Mouse (Mus musculus) right cerebral cortex, adult 18-20 months (tissue): ENCODE data around the gene P2rx7.

Source experiments
- DNase-seq: peaks from one replicate; pipeline ENCODE4 v3.0.0; 2022; ENCODE audit warnings: mixed read lengths

The P2rx7 gene

DNA sequence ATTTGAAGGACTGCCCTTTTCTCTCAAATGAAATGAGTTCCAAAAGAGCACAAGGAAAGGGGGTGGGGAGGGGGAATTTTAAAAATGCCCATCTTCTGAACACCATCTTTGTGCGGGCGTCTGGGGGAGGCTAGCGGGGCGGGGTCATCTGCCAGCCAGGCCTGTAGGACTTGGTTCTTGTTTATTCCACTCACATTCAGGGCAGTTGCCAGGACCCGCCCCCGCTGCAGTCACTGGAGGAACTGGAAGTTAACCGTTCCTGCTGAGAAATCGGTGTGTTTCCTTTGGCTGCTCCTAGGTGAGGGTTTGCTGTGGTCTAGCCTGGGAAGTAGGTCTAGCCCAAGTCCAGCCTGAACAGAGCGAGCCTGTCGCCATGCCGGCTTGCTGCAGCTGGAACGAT is at the start of gene P2rx7:
TSS of gene P2rx7 (plus strand) at position 211 of the 400 bp plus-strand sequence.
- DNase-seq: peak; percentile 60

DNA sequence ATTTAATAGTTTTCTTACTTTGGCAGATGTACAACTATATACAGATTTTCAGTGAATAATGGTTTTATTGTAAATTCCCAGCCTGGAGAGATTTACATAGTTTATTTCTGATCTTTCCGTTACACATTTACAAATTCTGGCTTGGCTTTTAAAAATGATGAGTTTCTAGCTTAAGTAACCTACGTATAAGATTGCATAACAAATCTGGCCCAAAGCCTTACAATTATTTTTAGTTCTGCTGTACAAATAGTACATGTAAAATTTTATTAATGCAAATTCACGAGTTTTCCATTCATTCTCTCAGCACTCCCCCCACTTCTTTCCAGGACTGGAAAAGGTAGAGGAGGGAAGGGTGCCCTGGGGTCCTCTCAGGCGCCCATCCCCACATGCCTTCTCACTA is 48.2 kb upstream of the P2rx7 start:
- DNase-seq: no peak

DNA sequence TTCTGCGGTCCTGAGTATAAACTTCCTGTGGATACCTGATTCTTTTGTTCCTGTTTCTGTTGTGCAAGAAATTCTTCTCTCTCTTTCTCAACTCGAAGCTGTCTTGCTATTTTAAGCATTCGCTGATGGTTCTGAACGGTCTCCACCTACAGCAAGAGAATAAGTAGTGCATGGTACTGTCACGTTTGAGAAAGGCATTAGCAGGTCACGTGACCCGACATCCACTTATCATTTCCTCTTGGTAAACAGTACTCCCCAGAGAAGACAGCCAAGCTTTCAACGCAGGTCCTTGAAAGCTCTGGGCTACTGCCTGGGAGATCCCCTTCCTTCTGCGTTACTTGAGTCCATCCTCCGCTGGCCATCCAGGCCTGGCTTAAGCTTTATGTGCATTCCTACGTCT is 41.5 kb upstream of the P2rx7 start:
- peak; percentile 38 for DNase-seq

DNA sequence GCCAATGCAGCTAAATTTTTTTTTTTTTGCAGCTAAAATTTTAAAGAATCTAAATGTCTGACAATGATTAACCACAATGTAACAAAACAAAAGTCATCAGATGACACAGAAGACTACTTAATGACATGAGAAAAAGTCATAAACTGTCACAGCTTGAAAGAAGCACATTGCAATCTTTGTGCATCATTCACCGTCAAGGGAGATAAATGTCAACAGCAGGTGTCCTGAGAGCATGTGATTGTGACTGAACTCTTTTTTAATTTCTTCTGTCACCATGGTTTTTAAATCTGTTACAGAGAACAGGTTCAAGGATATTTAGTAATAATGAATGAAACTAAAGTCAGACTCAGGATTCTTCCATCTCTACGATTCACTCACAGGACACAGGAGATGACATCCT is 38.8 kb upstream of the P2rx7 start:
- no peak for DNase-seq

DNA sequence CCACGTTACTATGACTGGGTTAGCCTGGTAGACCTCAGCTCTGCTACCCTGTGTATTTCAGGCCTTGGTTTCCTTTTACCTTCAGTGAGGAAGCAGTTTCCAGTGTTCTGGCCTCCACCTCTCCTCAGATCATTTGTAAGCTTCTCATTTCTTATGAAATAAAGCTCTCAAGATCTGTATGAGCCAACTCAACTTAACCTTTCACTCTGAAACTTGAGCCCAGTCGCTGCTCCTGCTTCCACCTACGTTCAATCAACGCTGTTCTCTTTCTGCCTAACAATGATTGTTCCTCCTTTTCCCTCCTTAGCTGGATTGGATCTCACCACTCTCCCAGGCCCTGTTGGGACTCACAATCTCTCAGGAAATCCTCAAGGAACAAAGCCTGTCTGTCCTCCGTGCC is 32.1 kb upstream of the P2rx7 start:
- DNase-seq: no peak

DNA sequence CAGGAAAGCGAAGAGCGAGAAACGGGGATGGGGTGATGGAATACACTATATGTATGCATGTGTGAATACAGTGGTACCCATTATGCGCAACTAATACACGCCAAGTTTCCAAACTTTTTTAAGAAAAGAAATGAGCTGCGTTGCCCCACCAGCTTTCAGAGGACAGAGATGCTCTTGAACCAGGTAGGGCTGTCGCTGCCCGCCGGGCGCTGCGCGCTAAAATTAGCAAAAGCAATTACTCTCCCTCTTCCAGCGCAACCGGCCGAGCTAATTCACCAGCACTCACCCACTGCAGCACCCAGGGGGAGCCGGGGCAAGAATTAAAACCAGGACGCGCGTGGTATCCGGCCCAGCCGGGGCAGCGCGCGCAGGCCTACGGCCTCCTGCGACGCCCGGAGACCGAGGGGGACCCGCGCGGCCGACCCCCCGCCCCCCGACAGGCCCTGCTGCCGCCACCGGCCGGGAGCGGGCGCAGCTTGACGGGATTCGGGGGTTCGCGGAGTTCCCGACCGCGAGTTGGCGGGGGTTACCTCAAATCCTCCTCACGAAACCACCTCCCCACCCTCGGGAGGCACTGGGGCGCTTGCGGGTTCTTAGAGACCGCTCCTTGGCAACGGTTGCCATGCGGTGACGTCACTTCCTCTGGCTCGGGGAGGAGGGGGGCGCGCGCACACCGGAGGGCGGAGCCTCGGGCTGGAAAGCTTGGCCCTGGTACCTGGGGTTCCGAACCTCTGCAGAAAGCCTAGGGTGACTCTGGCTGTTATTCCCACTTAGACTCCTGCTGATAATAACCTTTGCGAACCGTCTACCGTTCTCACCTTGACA is 29.6 kb upstream of the P2rx7 start, which contains the start of gene Ift81:
TSS of gene Ift81 (minus strand) at position 611 of the 825 bp plus-strand sequence.
- DNase-seq: peak; percentile 96

DNA sequence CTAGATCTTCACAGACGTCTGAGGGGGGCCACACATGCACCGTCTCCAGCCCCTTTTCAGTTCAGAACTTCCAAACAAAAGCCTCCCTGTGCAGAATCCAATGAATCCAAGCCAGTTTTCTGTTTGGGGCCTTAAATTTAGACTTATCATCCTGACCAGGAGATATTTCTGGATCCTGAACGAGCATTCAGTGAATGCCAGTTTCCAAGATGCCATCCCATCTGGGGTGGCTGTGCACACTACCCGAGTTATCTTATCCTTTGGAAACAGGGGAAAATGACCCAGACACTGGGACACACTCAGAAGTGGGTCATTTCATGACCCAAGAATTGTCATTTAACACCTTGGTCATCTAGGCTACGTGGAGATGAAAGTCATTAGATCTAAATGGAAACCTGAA is 26.0 kb upstream of the P2rx7 start:
- DNase-seq: no peak

DNA sequence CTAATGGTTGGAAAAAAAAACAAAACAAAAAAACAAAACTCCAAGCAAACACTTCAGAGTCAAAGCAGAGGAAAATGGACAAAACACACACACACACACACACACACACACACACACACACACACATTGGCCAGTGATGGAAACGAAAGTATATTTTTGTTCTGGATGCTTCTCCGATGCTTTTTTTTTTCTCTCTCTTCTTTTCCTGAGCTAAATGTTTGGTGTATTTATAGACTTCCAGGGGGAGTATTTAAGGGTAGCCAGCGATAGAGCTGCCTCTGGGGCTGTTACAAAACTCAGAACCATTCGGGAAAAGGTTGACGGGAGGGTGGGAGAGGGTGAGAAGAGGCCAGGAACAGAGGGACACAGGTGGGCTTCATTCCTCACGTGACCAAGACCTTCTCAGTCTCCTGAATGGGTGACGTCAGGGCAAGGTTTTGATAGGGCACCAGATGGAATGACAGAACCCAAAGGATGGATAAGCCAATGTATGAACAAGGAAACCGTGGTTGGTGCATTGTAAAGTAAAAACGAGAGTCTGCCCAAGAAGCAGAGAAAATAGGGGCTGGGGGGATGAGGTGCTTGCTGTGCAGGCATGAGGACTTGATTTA is 23.9 kb upstream of the P2rx7 start:
- no peak for DNase-seq

DNA sequence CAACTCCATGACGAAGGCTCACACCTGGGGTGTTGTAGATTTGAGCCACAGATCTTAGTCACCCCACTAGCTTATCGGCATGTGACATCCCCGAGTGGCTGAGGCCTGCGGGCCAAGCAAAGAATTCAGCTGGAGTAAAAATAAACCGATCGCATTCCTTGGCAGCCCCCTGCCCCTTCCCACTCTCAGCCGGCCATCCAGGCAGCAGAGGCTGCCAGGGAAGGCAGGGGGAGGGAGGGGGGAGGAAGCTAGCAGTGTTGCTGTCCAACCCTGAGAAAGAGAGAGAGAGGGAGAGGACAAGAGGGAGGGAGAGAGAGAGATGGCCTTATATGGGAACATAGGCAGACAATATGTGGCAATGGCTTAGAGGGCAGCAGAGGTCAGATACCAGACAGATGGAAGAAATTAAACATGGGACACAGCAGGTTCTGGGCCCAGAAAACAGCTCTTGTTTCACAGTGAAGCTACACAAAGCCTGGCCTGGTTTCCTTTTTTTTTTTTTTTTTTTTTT is 22.3 kb upstream of the P2rx7 start:
- DNase-seq: no peak

DNA sequence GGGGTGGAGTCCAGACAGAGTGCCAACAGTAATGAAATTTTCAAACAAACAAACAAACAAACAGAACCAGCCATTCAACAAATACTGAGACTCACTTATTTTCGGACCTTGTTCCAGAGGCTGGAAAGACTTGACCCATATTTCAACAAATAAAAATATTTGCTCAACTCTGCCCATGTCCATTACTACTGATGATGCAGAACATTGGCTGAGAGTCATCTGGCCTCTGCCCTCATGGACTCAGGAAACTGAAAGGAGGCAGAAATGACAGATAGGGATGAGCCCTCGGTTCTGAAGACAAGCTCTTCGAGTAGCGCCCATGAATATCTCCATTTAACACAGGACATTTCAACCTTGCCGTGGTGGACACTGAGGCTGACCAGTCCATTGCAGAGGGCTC is 21.2 kb upstream of the P2rx7 start:
- DNase-seq: no peak

DNA sequence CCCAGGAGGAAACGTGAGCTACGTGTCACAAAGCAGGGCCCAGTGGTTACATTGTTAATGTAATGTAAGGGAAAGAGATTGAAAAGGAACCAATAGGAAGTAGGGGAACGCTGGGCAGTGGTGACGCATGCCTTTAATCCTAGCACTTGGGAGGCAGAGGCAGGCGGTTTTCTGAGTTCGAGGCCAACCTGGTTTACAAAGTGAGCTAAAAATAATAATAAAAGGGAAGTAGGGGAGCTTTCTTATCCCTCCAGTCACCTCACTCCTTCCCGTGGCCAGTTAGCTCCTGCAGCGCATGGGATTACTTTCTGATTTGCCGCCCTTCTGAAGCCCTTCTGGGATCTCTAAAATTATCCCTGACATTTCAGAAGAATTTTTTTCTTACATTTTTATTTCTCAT is 19.9 kb upstream of the P2rx7 start:
- DNase-seq: no peak

DNA sequence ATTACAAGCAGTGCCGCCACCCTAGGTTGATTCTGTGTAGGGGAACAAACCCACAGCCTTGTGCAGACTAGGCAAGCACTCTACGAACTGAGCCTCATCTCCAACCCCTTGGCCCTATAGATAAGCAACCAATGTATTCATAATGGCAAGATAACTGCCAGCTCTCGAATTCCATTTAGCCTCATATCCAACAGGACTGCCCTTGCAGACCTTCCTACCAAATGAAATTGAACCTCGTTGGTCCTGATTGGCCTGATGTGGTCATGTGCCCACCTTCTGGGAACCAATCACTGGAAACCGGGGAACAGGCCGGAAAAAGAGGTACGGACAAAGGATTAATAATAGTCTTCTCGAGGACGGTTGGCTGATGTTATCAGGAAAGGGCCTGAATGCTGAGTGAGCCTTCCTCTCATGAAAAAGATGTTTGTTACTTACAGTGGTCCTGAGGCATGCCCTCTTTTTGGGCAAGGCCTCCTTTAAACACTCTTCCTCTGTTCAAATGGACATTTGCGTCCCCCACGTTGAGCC is 18.7 kb upstream of the P2rx7 start:
- no peak for DNase-seq

DNA sequence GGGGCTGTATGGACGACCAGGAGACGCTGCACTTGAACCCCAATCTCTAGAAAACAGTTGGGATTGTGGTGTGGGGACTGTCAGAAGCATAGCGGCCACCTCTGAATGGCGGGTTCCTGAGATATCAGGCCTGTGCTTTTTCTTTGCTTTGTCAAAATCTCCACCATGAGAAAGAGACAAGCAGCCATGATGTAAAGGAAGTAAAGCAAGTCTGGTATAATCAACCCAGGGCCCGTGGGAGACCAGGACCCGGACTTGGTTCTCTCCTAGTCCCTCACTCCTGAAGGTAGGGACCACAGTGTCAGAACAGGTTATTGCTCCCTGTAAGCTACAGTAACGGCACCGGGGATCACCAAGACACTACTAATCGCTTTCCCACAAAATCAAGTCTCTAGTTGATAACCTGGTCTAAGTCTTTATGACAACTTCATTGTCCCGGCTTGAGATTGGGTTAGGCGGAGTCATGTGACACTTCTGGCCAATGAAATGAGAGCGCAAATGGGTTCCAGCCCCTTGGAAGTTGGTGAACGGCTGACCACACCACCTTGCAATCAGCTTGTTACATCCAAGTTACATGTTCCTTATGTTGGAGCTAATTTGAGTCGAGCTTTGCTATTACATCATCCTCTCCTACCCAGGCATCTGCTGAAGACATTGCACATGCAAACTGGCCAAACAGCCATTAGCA is 18.0 kb upstream of the P2rx7 start:
- no peak for DNase-seq

DNA sequence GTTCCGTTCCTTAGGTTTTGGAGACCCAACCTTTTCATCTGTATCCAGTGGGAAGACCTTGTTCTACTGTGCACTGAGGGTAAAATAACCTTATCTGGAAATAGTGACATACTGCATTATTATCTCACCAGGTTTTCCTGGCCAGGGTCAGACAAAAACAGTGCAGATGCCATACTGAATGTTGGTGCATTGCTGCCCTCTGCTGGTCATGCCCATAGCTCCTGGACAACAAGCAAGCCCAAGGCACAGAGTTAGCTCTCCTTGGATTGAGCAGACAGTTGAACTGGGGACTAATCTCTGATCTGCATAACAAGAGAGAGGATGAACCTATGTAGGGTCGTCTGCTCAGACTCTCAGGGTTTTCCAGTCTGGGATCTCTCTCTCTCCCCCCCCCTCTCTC is 16.5 kb upstream of the P2rx7 start:
- peak; percentile 87 for DNase-seq

DNA sequence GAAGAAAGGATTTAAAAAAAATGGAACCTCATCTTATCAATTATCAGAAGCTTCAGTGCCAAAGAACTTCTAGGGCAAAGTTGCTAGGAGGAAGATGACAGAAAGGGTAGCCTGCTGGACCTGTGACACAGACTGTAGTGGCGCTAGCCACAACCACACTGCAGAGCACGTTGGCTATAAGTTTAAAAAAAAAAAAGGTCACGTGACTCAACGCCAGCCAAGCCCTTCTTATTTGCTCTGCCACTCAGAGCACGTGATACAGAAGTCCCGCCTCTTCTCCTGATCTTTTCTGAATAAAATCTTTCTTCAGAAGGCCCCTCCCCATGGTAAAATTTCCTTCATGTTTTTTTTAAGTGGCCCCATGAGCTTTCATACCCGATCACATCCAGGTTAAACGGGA is 8.5 kb upstream of the P2rx7 start:
- DNase-seq: no peak

DNA sequence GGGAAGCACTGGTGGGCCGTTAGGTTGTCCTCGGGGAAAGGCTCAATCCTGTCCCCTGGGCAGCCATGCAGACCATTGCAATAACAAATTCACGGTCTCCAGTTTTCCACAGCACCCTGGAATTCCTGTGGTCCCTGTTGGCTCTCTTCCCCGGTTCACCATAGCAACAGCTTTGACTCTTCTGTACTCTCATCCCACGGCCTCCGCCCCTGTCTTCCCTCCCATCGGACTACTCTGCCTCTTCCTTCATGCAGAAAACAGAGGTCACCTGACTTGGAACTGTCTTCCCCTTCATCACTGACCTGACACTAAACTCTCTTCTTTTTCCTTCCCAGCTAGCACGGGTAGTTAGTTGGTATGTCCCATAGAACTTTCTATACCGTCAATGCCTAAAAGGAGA is 7.4 kb upstream of the P2rx7 start:
- DNase-seq: no peak

DNA sequence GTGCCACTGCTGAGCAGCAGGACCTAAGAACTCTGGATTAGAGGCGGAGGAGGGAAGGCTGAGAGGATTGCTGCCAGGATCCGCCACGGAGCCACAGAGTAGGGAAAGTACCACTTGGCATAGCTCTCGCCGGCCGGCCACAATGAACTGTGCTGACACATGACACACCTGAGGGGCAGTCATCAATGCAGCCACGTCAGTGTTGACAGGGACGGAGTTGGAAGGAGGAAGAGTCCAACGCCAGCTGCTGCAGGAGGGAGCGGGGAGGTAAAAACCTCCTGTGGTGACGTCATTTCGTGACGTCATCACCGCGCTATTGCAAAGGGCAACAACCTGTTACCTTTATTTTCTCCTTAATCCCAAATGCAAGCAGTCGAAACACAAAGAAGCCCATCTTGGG is 6.8 kb upstream of the P2rx7 start:
- no peak for DNase-seq

DNA sequence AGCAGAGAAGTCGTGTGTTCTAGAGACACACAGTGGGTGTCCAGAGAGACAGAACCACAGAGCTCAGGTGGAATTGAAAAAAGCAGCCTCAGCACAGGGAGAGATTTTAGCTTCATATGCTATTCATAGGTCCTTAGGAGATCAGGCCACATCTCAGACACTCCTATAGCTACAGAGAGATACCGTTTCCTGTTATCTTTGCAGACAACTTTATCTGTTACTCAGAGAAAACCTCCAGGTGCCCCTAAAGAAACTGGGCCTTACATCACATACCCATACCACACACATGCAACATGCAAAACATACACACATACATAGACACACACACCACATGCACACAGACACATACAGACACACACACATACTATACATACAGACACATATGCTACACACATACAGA is 5.4 kb upstream of the P2rx7 start:
- DNase-seq: no peak

DNA sequence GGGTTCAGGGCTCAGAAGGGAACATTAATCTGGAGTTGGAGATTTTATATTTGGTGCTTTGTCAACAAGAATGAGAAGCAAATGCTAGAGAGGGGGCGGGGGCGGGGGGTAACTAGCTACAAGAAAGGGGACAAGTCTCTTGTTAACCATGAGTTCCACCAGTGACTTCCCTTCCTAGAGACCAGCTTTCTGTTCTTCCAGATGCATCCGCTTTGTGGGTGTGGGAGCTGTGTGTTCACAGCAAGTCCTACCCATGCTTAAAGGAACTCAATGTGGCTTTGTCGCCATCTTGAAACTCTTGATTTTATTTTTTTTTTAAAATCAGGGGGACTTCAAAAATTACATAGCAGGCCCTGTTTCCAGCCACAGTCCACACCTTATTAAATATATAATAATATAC is 4.2 kb upstream of the P2rx7 start:
- DNase-seq: no peak

DNA sequence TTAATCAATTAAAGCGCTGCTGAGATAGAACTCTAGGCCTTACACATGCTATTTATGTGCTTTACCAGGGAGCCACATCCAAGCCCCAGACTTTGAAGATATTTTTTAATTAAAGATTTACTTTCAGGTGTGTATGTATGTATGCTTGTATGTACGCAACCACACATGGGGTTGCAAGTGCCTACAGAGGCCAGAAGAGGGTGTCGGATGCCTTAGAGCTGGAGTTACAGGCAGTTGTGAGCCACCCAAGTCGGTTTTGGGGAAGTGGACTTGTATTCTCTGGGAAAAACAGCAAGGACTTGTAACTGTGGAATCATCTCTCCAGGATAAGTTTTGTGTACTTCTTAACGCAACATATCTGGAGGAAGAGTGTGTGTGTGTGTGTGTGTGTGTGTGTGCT is 3.7 kb upstream of the P2rx7 start:
- DNase-seq: no peak

DNA sequence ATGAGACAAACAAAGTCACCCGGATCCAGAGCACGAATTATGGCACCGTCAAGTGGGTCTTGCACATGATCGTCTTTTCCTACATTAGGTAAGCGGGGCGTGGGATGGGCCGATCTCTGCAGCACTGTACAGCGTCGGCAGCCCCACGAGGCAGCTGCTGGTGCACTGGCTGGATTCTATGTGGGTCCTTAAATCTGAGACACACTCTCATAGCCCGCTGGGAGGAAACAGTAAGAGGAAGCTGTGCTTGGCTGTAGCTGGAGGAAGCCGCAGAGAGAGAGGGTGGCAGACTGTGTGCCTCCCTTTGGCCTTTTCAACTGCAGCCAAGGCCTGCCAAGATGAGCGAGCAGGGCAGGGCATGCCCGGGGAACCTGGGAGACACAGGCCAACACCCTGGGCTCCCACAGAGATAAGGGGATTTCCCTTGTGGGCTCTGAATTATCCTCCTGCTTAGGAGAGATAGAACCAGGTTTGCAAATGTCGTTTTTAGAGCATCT is 448 bp downstream of the P2rx7 start:
- DNase-seq: peak; percentile 27

DNA sequence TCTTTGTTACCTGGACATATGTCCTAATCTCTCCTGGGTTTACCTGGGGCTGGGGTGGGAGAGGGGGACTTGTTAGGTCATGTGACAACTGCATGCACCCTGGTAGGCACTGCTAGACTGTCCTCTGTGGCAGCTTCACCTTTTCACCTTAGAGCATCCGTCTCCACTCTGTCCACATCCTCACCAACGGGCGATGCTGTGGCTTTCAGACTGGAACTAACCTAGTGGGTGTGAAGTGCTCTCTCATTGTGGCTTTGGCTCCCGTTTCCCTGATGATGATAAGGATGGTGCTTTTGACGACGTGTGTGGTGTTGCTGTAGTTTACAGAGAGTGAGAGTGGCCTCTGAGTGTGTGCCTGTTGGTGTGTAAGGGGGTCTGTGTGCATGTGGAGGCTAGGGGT is 1.6 kb downstream of the P2rx7 start:
- DNase-seq: no peak

DNA sequence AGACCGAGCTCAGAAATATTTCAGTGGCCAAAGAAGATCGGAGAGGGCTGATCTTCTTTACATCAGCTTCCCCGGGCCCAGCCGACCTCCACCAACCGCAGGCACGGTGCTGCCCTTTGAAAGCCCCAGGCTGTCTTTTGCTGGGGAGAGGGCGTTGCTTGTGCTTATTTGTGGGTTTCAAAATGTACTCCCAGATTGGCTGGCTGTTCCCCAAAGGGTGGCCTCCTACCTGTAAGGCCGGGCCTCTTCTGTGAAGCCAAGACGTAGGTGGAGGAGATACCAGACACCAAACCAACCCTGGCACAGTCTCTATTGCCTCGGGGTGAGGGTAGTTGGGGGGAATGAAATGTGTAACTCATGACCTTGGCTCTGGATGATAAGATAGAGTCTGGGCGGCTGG is 2.3 kb downstream of the P2rx7 start:
- no peak for DNase-seq
